Mouse (Mus musculus) liver, adult 2 months (tissue): ENCODE data around the gene Gm43738. TPM values are rescaled to one million over a fixed set of nuclear protein-coding genes. Genes with fewer than 3 reads are reported as not detected.
A peak's percentile ranks its signal among the peaks of the same experiment; 100 is the strongest.

Source experiments
- DNase-seq: peaks from one replicate; pipeline ENCODE4 v3.0.0-alpha.2; 2011; ENCODE audit warnings: low read depth, low spot score; ENCODE audit errors: extremely low read depth
- H3K27ac ChIP-seq: fragments of 200-500 bp; replicated peaks from 2 replicates; pipeline ENCODE4 v1.5.1; 2012; ENCODE audit warnings: low read depth, mild to moderate bottlenecking, control low read depth, inconsistent platforms, low read length; ENCODE audit not compliant: insufficient read depth
- H3K27me3 ChIP-seq: fragments of 200-500 bp; 2 replicates; pipeline ENCODE4 v1.6.1; 2012; ENCODE audit warnings: mild to moderate bottlenecking, moderate library complexity, low read length, inconsistent platforms; ENCODE audit not compliant: control insufficient read depth, insufficient read depth
- H3K36me3 ChIP-seq: fragments of 200-500 bp; 2 replicates; pipeline ENCODE4 v1.6.1; 2012; ENCODE audit warnings: low read length, inconsistent platforms; ENCODE audit not compliant: control insufficient read depth, insufficient read depth
- H3K4me1 ChIP-seq: fragments of 200-500 bp; 2 replicates; pipeline ENCODE4 v1.6.1; 2011; ENCODE audit warnings: low read length; ENCODE audit not compliant: control insufficient read depth, insufficient read depth
- H3K4me3 ChIP-seq: fragments of 200-500 bp; 2 replicates; pipeline ENCODE4 v1.5.1; 2011; ENCODE audit warnings: low read depth, mild to moderate bottlenecking, control low read depth, low read length, moderate library complexity; ENCODE audit not compliant: insufficient read depth
- H3K79me2 ChIP-seq: fragments of 200-500 bp; 2 replicates; pipeline ENCODE4 v1.6.1; 2012; ENCODE audit warnings: inconsistent platforms, mild to moderate bottlenecking, low read length, moderate library complexity; ENCODE audit not compliant: control insufficient read depth, insufficient read depth
- H3K9ac ChIP-seq: fragments of 200-500 bp; 2 replicates; pipeline ENCODE4 v1.6.1; 2012; ENCODE audit warnings: low read depth, mild to moderate bottlenecking, control low read depth, inconsistent platforms, low read length
- CTCF ChIP-seq: fragments of 200-500 bp; IDR thresholded peaks from 2 replicates; pipeline ENCODE4 v1.5.1; 2011; ENCODE audit warnings: low read depth, low read length, control low read depth
- POLR2A ChIP-seq: fragments of 200-500 bp; IDR thresholded peaks from 2 replicates; pipeline ENCODE4 v1.6.1; 2011; ENCODE audit warnings: low read length, control low read depth; ENCODE audit not compliant: insufficient read depth; ENCODE audit errors: extremely low read depth
- WGBS: fragments of 180-500 bp; shearing (Covaris S2); methylation state at CpG from one replicate; pipeline ENCODE4 v1.1.7; 2018; 5-methylcytosine and 5-hydroxymethylcytosine counted together
- polyA plus RNA-seq: library from polyadenylated mRNA; depleted of rRNA; stranded (reverse); fragments of >200 nt; gene quantifications from 2 replicates; pipeline ENCODE4 v1.2.3, GENCODE M21; 2012
- total RNA-seq: library from RNA; depleted of rRNA; stranded (reverse); fragments of >200 nt; gene quantifications from 2 replicates; pipeline ENCODE4 v1.2.3, GENCODE M21; 2014

The Gm43738 gene
- total and polyA plus RNA-seq, 2 experiments = 0.05 TPM; not detected in 1

DNA sequence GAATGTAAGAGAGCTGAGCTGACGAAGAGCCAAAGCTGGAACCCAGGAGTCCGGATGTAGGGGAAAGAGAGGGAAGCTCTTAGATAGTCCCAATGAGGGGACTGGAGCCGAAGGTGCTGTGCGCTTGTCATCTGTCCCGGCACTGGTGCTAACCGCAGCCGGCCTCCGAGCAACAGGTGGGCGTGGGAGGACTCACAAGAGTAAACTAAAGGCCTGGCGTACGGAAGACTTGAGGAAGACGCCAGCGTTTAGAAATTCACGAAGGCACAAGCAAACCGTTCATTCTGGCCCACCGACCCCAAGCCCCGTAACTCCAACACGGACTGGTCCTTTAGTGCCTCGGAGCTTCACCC lies 536 bp upstream of the Gm43738 start:
- peaks cover 30% of the 10 kb centered on the region for H3K4me1 ChIP-seq
- H3K4me3 ChIP-seq = peak overlapping the region; percentile 89
- peaks cover 21% of the 10 kb centered on the region for H3K36me3 ChIP-seq
- peak overlapping the region; percentile 88 for H3K9ac ChIP-seq
- no peak for DNase-seq
- under 1% methylated on average over 19 of the region's 19 CpGs for WGBS
- TF ChIP-seq POLR2A (no peak), CTCF (no peak)
- no peaks in the 10 kb centered on the region for H3K79me2 ChIP-seq
- H3K27me3 ChIP-seq = no peaks in the 10 kb centered on the region
- peak overlapping the region; percentile 83 for H3K27ac ChIP-seq

DNA sequence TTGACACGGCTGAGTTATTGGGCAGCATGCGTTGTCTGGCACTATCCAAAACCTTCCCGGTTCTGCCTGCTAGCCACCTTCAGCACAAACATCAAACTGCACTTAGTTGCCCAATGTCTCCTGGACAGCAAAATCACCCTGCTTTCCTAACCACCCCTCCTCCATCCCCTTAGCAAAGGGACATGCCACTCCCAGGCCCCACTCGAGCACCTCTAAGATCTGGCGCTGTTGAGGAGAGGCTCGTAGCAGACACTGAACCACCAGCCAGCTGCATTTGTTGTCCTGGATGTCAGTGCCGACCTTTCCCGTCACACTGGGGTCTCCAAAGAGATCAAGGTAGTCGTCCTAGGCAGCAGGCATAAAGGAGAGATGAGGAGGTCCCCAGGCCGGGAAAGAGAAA lies 6.9 kb downstream of the Gm43738 start:
- no peak overlapping the region for H3K4me3 ChIP-seq
- H3K27ac ChIP-seq = no peak overlapping the region
- no peak for TF ChIP-seq CTCF
- DNase-seq = peak; percentile 35
- H3K9ac ChIP-seq = no peak overlapping the region
- H3K36me3 ChIP-seq = peaks cover 21% of the 10 kb centered on the region
- 71% methylated on average over 10 of the region's 10 CpGs for WGBS
- H3K79me2 ChIP-seq = no peaks in the 10 kb centered on the region
- H3K4me1 ChIP-seq = peaks cover 18% of the 10 kb centered on the region
- H3K27me3 ChIP-seq = no peaks in the 10 kb centered on the region

DNA sequence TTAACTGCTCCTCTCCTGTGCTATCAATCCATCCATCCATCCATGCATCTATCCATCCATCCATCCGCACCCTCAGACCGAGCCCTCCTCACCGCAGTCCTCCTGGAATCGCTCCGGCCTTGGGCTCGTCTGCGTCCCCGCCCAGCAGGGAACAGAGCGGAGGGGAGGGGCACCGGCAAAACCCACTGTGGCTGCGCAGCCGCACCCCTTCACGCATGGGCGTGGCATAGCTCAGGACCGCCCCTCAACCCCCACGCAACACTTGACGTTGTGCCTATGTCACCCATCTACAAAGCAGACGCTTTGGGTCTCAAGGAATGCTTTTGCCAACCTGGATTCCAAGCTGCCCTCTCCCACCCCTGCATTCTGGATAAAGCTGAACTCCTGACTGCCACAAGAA lies 7.7 kb downstream of the Gm43738 start, which contains the start of gene Rusc1:
Gene Rusc1, minus strand, starts transcription at position 137 of the 400 bp plus-strand sequence.
- TF ChIP-seq CTCF (no peak), POLR2A (no peak)
- peaks cover 16% of the 10 kb centered on the region for H3K4me1 ChIP-seq
- DNase-seq = peak; percentile 51
- no peak within 1 kb of the TSS for H3K9ac ChIP-seq
- H3K27ac ChIP-seq = no peak within 1 kb of the TSS
- H3K36me3 ChIP-seq = peaks cover 14% of the 10 kb centered on the region
- H3K79me2 ChIP-seq = no peaks in the 10 kb centered on the region
- 34% methylated on average over 18 of the region's 18 CpGs for WGBS
- H3K27me3 ChIP-seq = no peaks in the 10 kb centered on the region
- no peak within 1 kb of the TSS for H3K4me3 ChIP-seq

DNA sequence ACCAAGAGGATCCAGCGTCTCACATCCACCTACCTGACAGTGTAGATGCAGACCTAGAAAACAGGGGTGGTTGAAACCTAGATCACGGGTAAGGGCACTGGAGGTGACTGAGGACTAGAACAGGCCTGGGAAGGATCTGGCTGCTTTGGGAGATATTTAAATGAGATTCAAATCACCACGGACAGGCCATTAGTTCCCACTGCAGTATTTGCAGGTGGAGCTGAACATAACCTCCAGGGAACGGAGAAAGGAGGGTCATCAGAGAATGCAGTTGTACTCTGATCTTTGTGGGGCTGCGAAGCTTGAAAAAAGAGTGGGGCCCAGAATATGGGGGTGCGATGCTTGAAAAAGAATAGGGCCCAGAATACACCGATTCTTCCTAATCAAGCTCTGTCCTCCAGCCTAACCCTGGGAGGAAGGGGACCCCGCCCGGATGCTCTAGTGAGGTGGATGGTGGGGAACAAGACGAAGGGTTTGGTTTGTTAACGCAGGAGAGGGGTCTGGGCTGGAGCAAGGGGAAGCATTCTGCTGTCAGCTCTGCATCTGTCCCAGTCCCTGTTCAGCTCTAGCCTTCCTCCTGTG lies 8.3 kb downstream of the Gm43738 start:
- peaks cover 13% of the 10 kb centered on the region for H3K4me1 ChIP-seq

DNA sequence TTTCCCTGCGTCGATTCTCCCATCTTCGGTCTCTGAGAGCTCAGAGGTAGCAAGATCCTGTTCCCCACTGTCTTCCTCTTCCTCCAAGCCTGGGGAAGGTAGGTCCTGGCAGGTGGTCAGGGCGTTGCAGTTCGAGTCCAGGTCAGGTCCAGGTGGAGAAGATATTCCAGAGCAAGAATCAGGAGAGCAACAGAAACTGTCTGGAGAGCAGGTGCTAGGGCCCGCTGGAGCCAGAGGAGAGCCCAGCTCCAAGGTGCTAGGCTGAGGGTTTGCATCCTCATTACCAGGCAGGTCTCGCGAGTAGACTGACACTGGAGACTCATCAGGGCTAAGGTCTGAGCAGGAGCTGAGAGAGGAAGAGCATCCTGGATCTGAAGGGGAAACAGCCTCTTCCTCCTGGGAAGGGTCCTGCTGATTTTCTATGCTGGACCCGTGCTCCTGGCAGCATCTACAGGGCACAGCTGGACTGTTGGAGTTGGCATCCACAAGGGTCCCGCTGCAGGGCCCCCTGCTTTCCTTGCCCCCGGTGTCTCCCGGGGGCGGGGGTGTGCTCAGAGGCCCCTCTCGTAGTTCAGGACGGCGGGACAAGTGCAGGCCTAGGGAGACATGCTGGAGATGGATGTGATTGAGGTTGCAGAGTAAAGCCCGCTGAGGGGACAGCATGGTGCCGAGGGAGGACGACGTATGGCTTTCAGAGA lies 8.9 kb downstream of the Gm43738 start:
- H3K4me1 ChIP-seq = peaks cover 13% of the 10 kb centered on the region
- H3K79me2 ChIP-seq = no peaks in the 10 kb centered on the region
- 28% methylated on average over 20 of the region's 20 CpGs for WGBS
- peaks cover 5% of the 10 kb centered on the region; the same call in 1 of the 2 replicates for H3K36me3 ChIP-seq
- H3K4me3 ChIP-seq = no peak overlapping the region
- no peak overlapping the region for H3K9ac ChIP-seq
- no peaks in the 10 kb centered on the region for H3K27me3 ChIP-seq
- no peak for DNase-seq
- TF ChIP-seq POLR2A (no peak), CTCF (no peak)
- H3K27ac ChIP-seq = no peak overlapping the region

More for the DNA sequence above, 8.3 kb downstream of the Gm43738 start:
- no peaks in the 10 kb centered on the region for H3K79me2 ChIP-seq
- H3K4me3 ChIP-seq = no peak overlapping the region
- H3K27me3 ChIP-seq = no peaks in the 10 kb centered on the region
- no peak overlapping the region for H3K27ac ChIP-seq
- TF ChIP-seq CTCF (no peak), POLR2A (no peak)
- H3K36me3 ChIP-seq = peaks cover 10% of the 10 kb centered on the region
- no peak overlapping the region for H3K9ac ChIP-seq
- DNase-seq = peak; percentile 32
- WGBS = 36% methylated on average over 11 of the region's 11 CpGs
